Mouse (Mus musculus) neutrophil, adult 5-6 weeks (primary cell): ENCODE data around the gene Chrm3. TPM values are rescaled to one million over a fixed set of nuclear protein-coding genes. Genes with fewer than 3 reads are reported as not detected.
A peak's percentile ranks its signal among the peaks of the same experiment; 100 is the strongest.

Experiments
- ATAC-seq: fragments of 151-379, 151-347 bp; 2 replicates; pipeline ENCODE4 v1.8.0; 2017; ENCODE audit warnings: mild to moderate bottlenecking, moderate TSS enrichment; ENCODE audit not compliant: insufficient number of reproducible peaks, poor library complexity, low FRiP score, severe bottlenecking; ENCODE audit errors: extremely low read depth
- total RNA-seq: library from RNA; stranded (forward); fragments of 200-1000 nt; gene quantifications from 2 replicates; pipeline ENCODE4 v1.2.3, GENCODE M21; 2017

Gene Chrm3
- total RNA-seq, 1 experiment from 2014 or later: 34.7 TPM

- no peak for ATAC-seq
Observed at GRCm38 (mm10) chr13:10240238-10240637, 120.4 kb downstream of the Chrm3 start.

- no peak for ATAC-seq
Observed at GRCm38 (mm10) chr13:10239825-10240224, 120.8 kb downstream of the Chrm3 start.

GRCm38 (mm10) chr13:10237616-10238015 is 123.0 kb downstream of the Chrm3 start:
- no peak for ATAC-seq

GRCm38 (mm10) chr13:10236279-10236678 is 124.4 kb downstream of the Chrm3 start:
- no peak for ATAC-seq

- no peak for ATAC-seq
Observed at GRCm38 (mm10) chr13:10235391-10236169, 125.1 kb downstream of the Chrm3 start.

- ATAC-seq: no peak
Observed at GRCm38 (mm10) chr13:10220403-10220802, 140.2 kb downstream of the Chrm3 start.

- ATAC-seq: no peak
Observed at GRCm38 (mm10) chr13:10212112-10212511, 148.5 kb downstream of the Chrm3 start.

- no peak for ATAC-seq
Observed at GRCm38 (mm10) chr13:10210522-10211244, 150.0 kb downstream of the Chrm3 start.

- ATAC-seq: no peak
Observed at GRCm38 (mm10) chr13:10199206-10199956, 161.3 kb downstream of the Chrm3 start.

- no peak for ATAC-seq
Observed at GRCm38 (mm10) chr13:10189829-10190228, 170.8 kb downstream of the Chrm3 start.

- ATAC-seq: no peak
Observed at GRCm38 (mm10) chr13:10187926-10188325, 172.7 kb downstream of the Chrm3 start.

- ATAC-seq: no peak
Observed at GRCm38 (mm10) chr13:10183837-10184236, 176.8 kb downstream of the Chrm3 start.

- ATAC-seq: peak; percentile 99
Observed at GRCm38 (mm10) chr13:10182756-10183155, 177.9 kb downstream of the Chrm3 start.

- no peak for ATAC-seq
Observed at GRCm38 (mm10) chr13:10170529-10170928, 190.1 kb downstream of the Chrm3 start.

GRCm38 (mm10) chr13:10163354-10163753 is 197.3 kb downstream of the Chrm3 start:
- no peak for ATAC-seq

GRCm38 (mm10) chr13:10157496-10157895 is 203.2 kb downstream of the Chrm3 start:
- ATAC-seq: no peak

- no peak for ATAC-seq
Observed at GRCm38 (mm10) chr13:10140573-10140972, 220.1 kb downstream of the Chrm3 start.

- no peak for ATAC-seq
Observed at GRCm38 (mm10) chr13:10138878-10139277, 221.8 kb downstream of the Chrm3 start.

GRCm38 (mm10) chr13:10131064-10131463 is 229.6 kb downstream of the Chrm3 start:
- no peak for ATAC-seq

GRCm38 (mm10) chr13:10112211-10112610 is 248.4 kb downstream of the Chrm3 start:
- ATAC-seq: no peak
